Mouse (Mus musculus): ENCODE measurements around the gene Npff. TPM values are rescaled to one million over a fixed set of nuclear protein-coding genes. Genes with fewer than 3 reads are reported as not detected.

Npff gene
- total RNA-seq, 2 experiments from 2014 or later, result 2.5 to 5.9 TPM

GRCm38 (mm10) chr15:102519211-102520141, 5.3 kb downstream of the Npff start:
- no peak for DNase-seq

GRCm38 (mm10) chr15:102518859-102519201, 5.9 kb downstream of the Npff start:
- DNase-seq, result no peak

- DNase-seq, result peak; percentile 99
Measured at GRCm38 (mm10) chr15:102517976-102518858, 6.5 kb downstream of the Npff start, which contains the start of gene Tarbp2. Tarbp2 (plus strand) TSS chr15:102518192.

- no peak for DNase-seq
Measured at GRCm38 (mm10) chr15:102517631-102517975, 7.1 kb downstream of the Npff start.

GRCm38 (mm10) chr15:102516728-102517404, 7.9 kb downstream of the Npff start, which contains the start of gene Map3k12:
Map3k12 (minus strand) TSS chr15:102517064.
- DNase-seq, result peak; percentile 80

- no peak for DNase-seq
Measured at GRCm38 (mm10) chr15:102516293-102516692, 8.4 kb downstream of the Npff start.

- no peak for DNase-seq
Measured at GRCm38 (mm10) chr15:102515791-102516190, 9.0 kb downstream of the Npff start.

- no peak for DNase-seq
Measured at GRCm38 (mm10) chr15:102515261-102515660, 9.5 kb downstream of the Npff start.

GRCm38 (mm10) chr15:102513004-102513403, 11.7 kb downstream of the Npff start:
- no peak for DNase-seq

GRCm38 (mm10) chr15:102512471-102512870, 12.3 kb downstream of the Npff start:
- DNase-seq, result no peak

GRCm38 (mm10) chr15:102512010-102512409, 12.7 kb downstream of the Npff start:
- DNase-seq, result no peak

- DNase-seq, result no peak
Measured at GRCm38 (mm10) chr15:102511285-102511833, 13.4 kb downstream of the Npff start.

GRCm38 (mm10) chr15:102510590-102511284, 14.0 kb downstream of the Npff start:
- peak; percentile 92 for DNase-seq

- DNase-seq, result no peak
Measured at GRCm38 (mm10) chr15:102510110-102510509, 14.6 kb downstream of the Npff start.

- no peak for DNase-seq
Measured at GRCm38 (mm10) chr15:102508336-102508735, 16.4 kb downstream of the Npff start.

- no peak for DNase-seq
Measured at GRCm38 (mm10) chr15:102507561-102507960, 17.2 kb downstream of the Npff start.

GRCm38 (mm10) chr15:102506864-102507263, 17.9 kb downstream of the Npff start:
- no peak for DNase-seq

- no peak for DNase-seq
Measured at GRCm38 (mm10) chr15:102506464-102506830, 18.3 kb downstream of the Npff start.

- no peak for DNase-seq
Measured at GRCm38 (mm10) chr15:102505770-102506463, 18.8 kb downstream of the Npff start.

- DNase-seq, result no peak
Measured at GRCm38 (mm10) chr15:102505073-102505769, 19.5 kb downstream of the Npff start.
